Mouse (Mus musculus) CH12.LX (cell line): Measurements from ENCODE around the gene 2410004B18Rik. TPM values are rescaled to one million over a fixed set of nuclear protein-coding genes. Genes with fewer than 3 reads are reported as not detected.

Experiments used
- DNase-seq: peaks from one replicate; pipeline ENCODE4 v3.0.0-alpha.2; 2013; ENCODE audit errors: extremely low read depth
- H3K27ac ChIP-seq: 2 replicates; pipeline ENCODE4 v1.5.1; 2012; ENCODE audit warnings: low read depth, mild to moderate bottlenecking, control low read depth, moderate library complexity; ENCODE audit not compliant: insufficient read depth
- H3K27me3 ChIP-seq: replicated peaks from 2 replicates; pipeline ENCODE3; 2012; ENCODE audit warnings: inconsistent platforms
- H3K36me3 ChIP-seq, 2 experiments: replicated peaks in 1 of 2; 2 replicates each; pipeline versions ENCODE3 to v1.6.1; 2012; ENCODE audit warnings: inconsistent platforms in 1 of 2, low read length in 1 of 2, mild to moderate bottlenecking in 1 of 2, mixed read lengths in 1 of 2, moderate library complexity in 1 of 2; ENCODE audit not compliant: control insufficient read depth in 1 of 2, insufficient read depth in 1 of 2
- H3K4me1 ChIP-seq, 2 experiments: 2 replicates each; pipeline ENCODE4 v1.6.1; 2012; ENCODE audit warnings: inconsistent platforms in 1 of 2, moderate library complexity in 1 of 2; ENCODE audit not compliant: insufficient read depth in 2 of 2, control insufficient read depth in 1 of 2
- H3K4me2 ChIP-seq: 2 replicates; pipeline ENCODE4 v1.6.1; 2012; ENCODE audit warnings: low read depth, mild to moderate bottlenecking, control low read depth; ENCODE audit not compliant: poor library complexity, insufficient read depth, severe bottlenecking
- H3K4me3 ChIP-seq, 3 experiments: fragments of 150-350 bp in 1 of 3; sonication (generic) in 1 of 3; replicated peaks in 1 of 3; 2 replicates each; pipeline versions ENCODE3 to v1.5.1; 2011 to 2012; ENCODE audit warnings: low read depth in 2 of 3, low read length in 2 of 3, mild to moderate bottlenecking in 2 of 3, moderate library complexity in 2 of 3, control low read depth in 1 of 3, improper control_type of control experiment in 1 of 3, inconsistent platforms in 1 of 3, mixed read lengths in 1 of 3; ENCODE audit not compliant: poor library complexity in 1 of 3
- H3K79me2 ChIP-seq: replicated peaks from 2 replicates; pipeline ENCODE4 v1.6.1; 2012; ENCODE audit warnings: mild to moderate bottlenecking, moderate library complexity; ENCODE audit not compliant: control insufficient read depth, poor library complexity, insufficient read depth, severe bottlenecking; ENCODE audit errors: extremely low read depth
- H3K9ac ChIP-seq: 2 replicates; pipeline ENCODE4 v1.6.1; 2012; ENCODE audit warnings: low read depth, mild to moderate bottlenecking, control low read depth, moderate library complexity; ENCODE audit not compliant: insufficient read depth
- H3K9me3 ChIP-seq: replicated peaks from 2 replicates; pipeline ENCODE3; 2012; ENCODE audit warnings: low read length, inconsistent platforms, mixed read lengths
- CHD1 ChIP-seq: IDR thresholded peaks from 2 replicates; pipeline ENCODE4 v1.6.1; 2012; ENCODE audit warnings: low read depth, low read length, improper control_type of control experiment, inconsistent platforms
- CHD2 ChIP-seq: IDR thresholded peaks from 2 replicates; pipeline ENCODE4 v1.6.1; 2011; ENCODE audit warnings: low read length, improper control_type of control experiment
- E2F4 ChIP-seq: IDR thresholded peaks from 2 replicates; pipeline ENCODE4 v1.6.1; 2011; ENCODE audit warnings: low read depth, low read length, improper control_type of control experiment; ENCODE audit not compliant: insufficient replicate concordance
- ELF1 ChIP-seq: IDR thresholded peaks from 2 replicates; pipeline ENCODE4 v1.6.1; 2014; ENCODE audit warnings: low read depth, mild to moderate bottlenecking, inconsistent platforms, low read length, improper control_type of control experiment
- EP300 ChIP-seq: IDR thresholded peaks from 2 replicates; pipeline ENCODE4 v1.6.1; 2011; ENCODE audit warnings: low read length, improper control_type of control experiment
- ETS1 ChIP-seq: conservative IDR thresholded peaks from 2 replicates; pipeline ENCODE4 v1.6.1; 2012; ENCODE audit warnings: low read depth, mild to moderate bottlenecking, inconsistent platforms, low read length, improper control_type of control experiment, moderate library complexity
- GABPA ChIP-seq: IDR thresholded peaks from 2 replicates; pipeline ENCODE4 v1.6.1; 2012; ENCODE audit warnings: low read depth, low read length, improper control_type of control experiment, inconsistent platforms; ENCODE audit not compliant: insufficient replicate concordance
- HCFC1 ChIP-seq: IDR thresholded peaks from 2 replicates; pipeline ENCODE4 v1.6.1; 2012; ENCODE audit warnings: low read depth, mild to moderate bottlenecking, inconsistent platforms, low read length, improper control_type of control experiment
- IRF4 ChIP-seq: IDR thresholded peaks from 2 replicates; pipeline ENCODE4 v1.6.1; 2014; ENCODE audit warnings: low read depth, mild to moderate bottlenecking, inconsistent platforms, low read length, improper control_type of control experiment
- JUND ChIP-seq: conservative IDR thresholded peaks from 2 replicates; pipeline ENCODE4 v1.6.1; 2011; ENCODE audit warnings: low read depth, low read length, improper control_type of control experiment
- KAT2A ChIP-seq: IDR thresholded peaks from 2 replicates; pipeline ENCODE4 v1.6.1; 2012; ENCODE audit warnings: low read length, improper control_type of control experiment, inconsistent platforms; ENCODE audit not compliant: insufficient replicate concordance
- MAX ChIP-seq: IDR thresholded peaks from 2 replicates; pipeline ENCODE4 v1.6.1; 2011; ENCODE audit warnings: low read length, improper control_type of control experiment
- MEF2A ChIP-seq: IDR thresholded peaks from 2 replicates; pipeline ENCODE4 v1.6.1; 2014; ENCODE audit warnings: low read depth, mild to moderate bottlenecking, inconsistent platforms, low read length, improper control_type of control experiment, borderline replicate concordance
- MXI1 ChIP-seq: IDR thresholded peaks from 2 replicates; pipeline ENCODE4 v1.6.1; 2011; ENCODE audit warnings: mild to moderate bottlenecking, low read depth, low read length, improper control_type of control experiment
- MYC ChIP-seq: IDR thresholded peaks from 2 replicates; pipeline ENCODE4 v1.6.1; 2011; ENCODE audit warnings: low read depth, mild to moderate bottlenecking, improper control_type of control experiment, low read length
- NELFE ChIP-seq: IDR thresholded peaks from 2 replicates; pipeline ENCODE4 v1.6.1; 2011; ENCODE audit warnings: low read depth, low read length, improper control_type of control experiment
- NRF1 ChIP-seq: IDR thresholded peaks from 2 replicates; pipeline ENCODE4 v1.6.1; 2014; ENCODE audit warnings: low read depth, mild to moderate bottlenecking, inconsistent platforms, low read length, improper control_type of control experiment, moderate library complexity
- PAX5 ChIP-seq: IDR thresholded peaks from 2 replicates; pipeline ENCODE4 v1.6.1; 2012; ENCODE audit warnings: low read length, inconsistent platforms, mixed read lengths
- POLR2A ChIP-seq: IDR thresholded peaks from 2 replicates; pipeline ENCODE4 v1.6.1; 2011; ENCODE audit warnings: low read depth, mild to moderate bottlenecking, improper control_type of control experiment, low read length
- POLR2AphosphoS2 ChIP-seq: IDR thresholded peaks from 2 replicates; pipeline ENCODE4 v1.6.1; 2011; ENCODE audit warnings: low read depth, low read length, improper control_type of control experiment
- RAD21 ChIP-seq: IDR thresholded peaks from 2 replicates; pipeline ENCODE4 v1.6.1; 2011; ENCODE audit warnings: low read depth, mild to moderate bottlenecking, low read length, improper control_type of control experiment, moderate library complexity
- SIN3A ChIP-seq: IDR thresholded peaks from 2 replicates; pipeline ENCODE4 v1.6.1; 2012; ENCODE audit warnings: low read length, improper control_type of control experiment, inconsistent platforms
- SMC3 ChIP-seq: IDR thresholded peaks from 2 replicates; pipeline ENCODE4 v1.6.1; 2011; ENCODE audit warnings: low read depth, low read length, improper control_type of control experiment
- TBP ChIP-seq: conservative IDR thresholded peaks from 2 replicates; pipeline ENCODE4 v1.6.1; 2011; ENCODE audit warnings: low read depth, low read length, improper control_type of control experiment
- TCF12 ChIP-seq: IDR thresholded peaks from 2 replicates; pipeline ENCODE4 v1.6.1; 2014; ENCODE audit warnings: low read depth, mild to moderate bottlenecking, inconsistent platforms, low read length, improper control_type of control experiment
- USF1 ChIP-seq: IDR thresholded peaks from 2 replicates; pipeline ENCODE4 v1.6.1; 2014; ENCODE audit warnings: low read depth, mild to moderate bottlenecking, inconsistent platforms, low read length, improper control_type of control experiment
- USF2 ChIP-seq: conservative IDR thresholded peaks from 2 replicates; pipeline ENCODE4 v1.6.1; 2011; ENCODE audit warnings: low read depth, low read length, improper control_type of control experiment
- ZC3H11A ChIP-seq: IDR thresholded peaks from 2 replicates; pipeline ENCODE4 v1.6.1; 2012; ENCODE audit warnings: low read depth, mild to moderate bottlenecking, inconsistent platforms, low read length, improper control_type of control experiment
- ZMIZ1 ChIP-seq: IDR thresholded peaks from 2 replicates; pipeline ENCODE4 v1.6.1; 2012; ENCODE audit warnings: low read depth, mild to moderate bottlenecking, inconsistent platforms, low read length, improper control_type of control experiment
- ZNF384 ChIP-seq: IDR thresholded peaks from 2 replicates; pipeline ENCODE4 v1.6.1; 2012; ENCODE audit warnings: low read depth, low read length, improper control_type of control experiment, inconsistent platforms
- dilution Hi-C: fragments of 300-500 bp; cut with MboI; formaldehyde crosslinking; loops from 2 replicates; pipeline ENCODE4 v1.14.3; 2020; ENCODE audit warnings: low sequenced_read_pairs; ENCODE audit not compliant: extremely low pct_unique_long_range_greater_than_20kb, extremely low pct_ligation_motif_present
- in situ Hi-C: fragments of 300-500 bp; cut with MboI; formaldehyde crosslinking; loops from 3 replicates; pipeline ENCODE4 v1.14.3; 2019; ENCODE audit warnings: low sequenced_read_pairs, low pct_ligation_motif_present, low pct_unique_long_range_greater_than_20kb, mixed read lengths
- polyA plus RNA-seq: library from polyadenylated mRNA; unstranded; fragments of >175 nt; gene quantifications from 2 replicates; pipeline ENCODE4 v1.2.1, GENCODE M21; 2012; ENCODE audit warnings: low read depth; ENCODE audit not compliant: insufficient read length
- total RNA-seq, 2 experiments: library from RNA; depleted of rRNA; stranded (reverse); fragments of 300-350 nt in 1 of 2; fragments of >200 nt in 1 of 2; gene quantifications; 2 replicates each; pipeline ENCODE4 v1.2.3; 2012 to 2014

Gene 2410004B18Rik
- total and polyA plus RNA-seq, 3 experiments, result 51.9 to 138 (median 123) TPM

DNA sequence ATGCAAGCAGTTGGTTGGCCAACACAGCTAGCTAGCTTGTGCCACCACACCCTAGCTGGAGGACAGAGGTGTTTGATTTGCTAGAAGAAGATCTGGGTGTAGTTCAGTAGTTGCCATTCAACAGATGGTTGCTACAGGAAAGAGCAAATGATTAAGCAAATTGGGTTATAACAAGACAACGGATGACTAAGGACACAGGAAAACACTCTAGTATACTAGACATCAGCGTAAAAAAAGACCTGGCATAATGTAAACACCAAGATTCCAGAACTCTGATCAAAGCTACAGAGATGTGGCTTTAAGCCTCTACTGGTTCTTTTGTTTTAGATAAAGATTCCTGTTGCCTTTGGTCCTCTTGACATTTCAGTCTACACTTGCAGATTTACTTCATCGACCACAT lies 14.8 kb upstream of the 2410004B18Rik start:
- dilution Hi-C loops, result no loop called here

DNA sequence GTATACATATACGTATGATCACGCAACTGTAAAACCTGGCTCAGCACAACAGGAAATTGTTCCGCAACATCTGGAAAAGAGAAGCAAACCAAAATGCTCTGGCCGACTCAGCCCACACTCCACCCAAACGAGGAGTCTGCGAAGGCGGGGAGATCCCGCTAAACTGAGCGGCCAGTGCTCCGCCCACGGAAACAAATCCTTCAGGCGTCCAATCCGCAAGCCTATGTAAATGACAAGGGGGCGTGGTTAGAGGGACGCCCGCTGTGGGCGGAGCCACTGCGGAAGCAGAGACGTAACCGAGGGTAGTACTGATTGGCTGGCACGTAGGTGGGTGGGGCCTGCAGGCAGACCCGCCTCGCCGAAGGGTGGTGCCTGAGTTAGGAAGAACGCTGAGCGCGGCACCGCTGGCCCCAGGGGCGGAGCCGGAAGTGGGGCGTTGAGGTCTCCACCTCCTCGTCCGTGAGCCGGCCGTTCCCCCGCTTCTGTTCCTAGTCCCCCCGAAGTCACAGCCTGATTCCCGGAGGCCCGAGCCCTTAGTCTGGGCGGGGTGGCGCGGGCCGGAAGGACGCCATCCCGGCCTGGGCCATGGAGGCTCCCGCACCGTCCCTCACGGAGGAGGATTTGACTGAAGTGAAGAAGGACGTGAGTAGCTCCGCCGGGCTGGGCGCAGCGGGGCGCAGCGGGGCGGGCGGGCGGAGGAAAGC lies 13.8 kb upstream of the 2410004B18Rik start:
- peak; percentile 100 for DNase-seq
- peak overlapping the region; percentile 71; the same call in 1 of the 2 replicates for H3K4me2 ChIP-seq
- peaks cover 18% of the 10 kb centered on the region for H3K9me3 ChIP-seq
- H3K36me3 ChIP-seq, result peaks cover 16 to 35% of the 10 kb centered on the region in 2 experiments
- in situ Hi-C loops (loop anchor here (25.0 kb wide), 1 partner anchor 512 kb away; no protein-coding TSS in a partner anchor), dilution Hi-C loops (no loop called here)
- H3K9ac ChIP-seq, result peak overlapping the region; percentile 97
- no peaks in the 10 kb centered on the region for H3K27me3 ChIP-seq
- H3K4me1 ChIP-seq, result peaks cover 9 to 54% of the 10 kb centered on the region in 2 experiments
- H3K79me2 ChIP-seq, result peaks cover 42% of the 10 kb centered on the region
- H3K4me3 ChIP-seq, result peak overlapping the region; percentile 74 to 91 (median 87)
- peak overlapping the region; percentile 85 for H3K27ac ChIP-seq
- TF ChIP-seq ETS1 (peak; percentile 64), NRF1 (peak; percentile 40; the same call in 1 of the 2 replicates), MAX (peak; percentile 81; the same call in 1 of the 2 replicates), E2F4 (peak; percentile 87; the same call in 1 of the 2 replicates), ZNF384 (no peak; the same call in 1 of the 2 replicates), IRF4 (peak; percentile 68), JUND (no peak), RAD21 (no peak), PAX5 (no peak), SMC3 (no peak), USF1 (no peak), ZC3H11A (no peak), ELF1 (peak; percentile 97), MYC (peak; percentile 56), TCF12 (peak; percentile 91), MXI1 (peak; percentile 80), MEF2A (peak; percentile 73; the same call in 1 of the 2 replicates), USF2 (no peak), SIN3A (peak; percentile 87; the same call in 1 of the 2 replicates), CHD2 (peak; percentile 70), TBP (peak; percentile 93), HCFC1 (peak; percentile 85), KAT2A (peak; percentile 56; the same call in 1 of the 2 replicates), EP300 (no peak), POLR2A (peak; percentile 98), POLR2AphosphoS2 (peak; percentile 87; the same call in 1 of the 2 replicates), GABPA (no peak), CHD1 (no peak), NELFE (peak; percentile 96)

More for the DNA sequence above, 14.8 kb upstream of the 2410004B18Rik start:
- no peak for TF ChIP-seq POLR2A
- TF ChIP-seq ZMIZ1, result peak; percentile 17; the same call in 1 of the 2 replicates
- TF ChIP-seq SIN3A, result 0 out of 2 replicates have a peak, but pooled peaks have one; percentile 13
- no peak for TF ChIP-seq USF1
- TF ChIP-seq, all 38 proteins: peak for 2
- no peak for DNase-seq
- Histone ChIP-seq H3K4me1 (peaks cover 9 to 51% of the 10 kb centered on the region in 2 experiments), H3K9ac (0 out of 2 replicates have a peak overlapping the region, but pooled peaks have one; percentile 11), H3K36me3 (peaks cover 10 to 24% of the 10 kb centered on the region in 2 experiments), H3K27me3 (no peaks in the 10 kb centered on the region), H3K4me2 (no peak overlapping the region), H3K9me3 (peaks cover 20% of the 10 kb centered on the region), H3K4me3 (no peak overlapping the region), H3K27ac (no peak overlapping the region), H3K79me2 (peaks cover 32% of the 10 kb centered on the region)
- in situ Hi-C loops, result loop anchor here (25.0 kb wide), 1 partner anchor 511 kb away; no protein-coding TSS in a partner anchor
